Mouse (Mus musculus) lung, postnatal 25 days (tissue): ENCODE data around the gene Lsg1.

Source experiments
- DNase-seq: peaks from one replicate; pipeline ENCODE4 v3.0.0; 2022; ENCODE audit warnings: low spot score

Gene Lsg1

GRCm38 (mm10) chr16:30587494-30588327 is at the start of gene Lsg1:
Lsg1 (minus strand) TSS chr16:30587592.
- DNase-seq: peak; percentile 93

DNA sequence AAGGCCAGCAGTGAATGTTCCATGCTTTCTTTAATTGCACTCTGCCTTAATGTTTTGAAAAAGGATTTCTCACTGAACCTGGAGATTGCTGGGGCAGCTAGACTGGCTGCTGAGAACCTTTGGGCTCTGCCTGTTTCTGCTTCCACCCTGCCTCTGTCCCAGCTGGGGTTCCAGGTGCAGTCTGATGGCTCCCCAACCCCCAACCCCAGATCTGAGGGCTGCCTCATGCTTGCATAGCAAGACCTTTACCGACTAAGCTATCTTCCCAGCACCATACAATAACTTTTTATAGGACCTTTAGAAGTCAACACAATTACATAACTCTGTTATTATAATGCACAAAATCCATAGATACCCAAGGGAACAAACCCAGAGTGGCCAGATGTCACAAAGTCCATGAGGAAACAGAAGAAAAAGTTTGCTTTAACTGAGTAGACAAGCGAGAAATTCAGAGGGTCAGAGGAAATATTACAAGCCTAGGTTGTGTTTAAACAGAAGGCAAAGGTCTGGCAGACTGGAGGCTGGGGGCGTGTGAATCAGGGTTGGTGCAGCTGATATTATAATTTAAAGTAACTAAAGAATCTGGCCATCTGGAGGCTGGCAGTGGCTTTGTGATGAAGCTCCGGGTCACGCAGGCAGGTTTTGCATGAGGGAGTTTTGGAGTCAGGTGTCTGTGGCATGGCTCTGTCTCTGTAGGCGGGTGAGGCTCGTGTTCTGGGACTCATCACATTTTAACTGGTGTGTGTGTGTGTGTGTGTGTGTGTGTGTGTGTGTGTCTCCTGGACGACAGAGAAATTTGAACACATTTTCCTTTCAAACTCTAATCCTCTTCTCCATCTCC is 46.7 kb upstream of the Lsg1 start:
- DNase-seq: no peak

- DNase-seq: no peak
These were observed 42.1 kb upstream of the Lsg1 start for GRCm38 (mm10) chr16:30629509-30629908.

- DNase-seq: no peak
These were observed 41.0 kb upstream of the Lsg1 start for GRCm38 (mm10) chr16:30628401-30628800.

GRCm38 (mm10) chr16:30627586-30628337 is 40.4 kb upstream of the Lsg1 start:
- DNase-seq: no peak

DNA sequence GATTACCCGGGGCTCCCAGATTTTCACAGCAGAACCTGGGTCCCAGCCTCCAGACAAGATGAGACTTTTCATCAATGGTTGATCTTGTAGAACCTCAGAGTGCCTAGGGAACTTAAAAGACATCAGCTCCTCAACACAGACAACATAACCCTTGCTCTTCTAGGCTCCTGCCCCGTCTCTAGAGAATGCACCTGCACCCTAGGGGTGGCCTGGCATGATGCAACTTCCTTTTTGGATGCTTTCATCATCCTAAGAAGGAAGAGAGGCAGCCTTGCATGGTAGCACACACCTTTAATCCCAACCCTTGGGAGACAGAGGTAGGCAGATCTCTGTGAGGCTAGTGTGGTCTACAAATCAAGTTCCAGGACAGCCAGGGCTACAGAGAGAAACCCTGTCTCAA is 37.2 kb upstream of the Lsg1 start:
- no peak for DNase-seq

- no peak for DNase-seq
These were observed 36.3 kb upstream of the Lsg1 start for GRCm38 (mm10) chr16:30623645-30624044.

GRCm38 (mm10) chr16:30616281-30616680 is 28.9 kb upstream of the Lsg1 start:
- no peak for DNase-seq

DNA sequence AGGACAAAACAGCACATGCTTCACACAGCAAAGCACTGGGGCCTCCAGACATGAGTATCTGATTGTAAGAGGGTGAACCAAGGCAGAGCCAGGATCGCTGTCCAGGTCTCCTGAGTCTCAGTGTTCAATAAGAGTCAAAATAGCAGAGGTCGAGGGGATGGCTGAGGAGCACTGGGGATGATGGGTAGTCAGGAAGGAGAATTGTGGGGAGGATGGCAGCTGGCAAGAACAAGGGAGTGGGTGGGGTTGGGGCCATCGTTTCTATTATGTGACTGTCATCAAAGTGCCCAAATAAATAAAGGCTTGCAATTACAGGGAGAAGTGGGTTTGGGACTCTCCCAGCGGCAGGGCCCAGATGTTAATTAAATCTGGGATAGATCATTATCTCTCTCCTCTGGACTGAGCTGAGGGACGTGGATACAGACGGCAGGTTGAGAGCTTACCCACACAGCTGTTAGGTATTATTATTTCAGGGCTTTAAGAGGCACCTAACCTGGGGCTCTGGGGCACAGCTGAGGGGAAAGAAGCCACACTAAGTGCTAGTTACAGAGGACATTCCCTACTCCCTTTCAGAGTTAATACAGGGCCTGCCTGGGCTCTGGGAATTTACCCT is 27.4 kb upstream of the Lsg1 start:
- no peak for DNase-seq

GRCm38 (mm10) chr16:30614122-30614521 is 26.7 kb upstream of the Lsg1 start:
- DNase-seq: no peak

DNA sequence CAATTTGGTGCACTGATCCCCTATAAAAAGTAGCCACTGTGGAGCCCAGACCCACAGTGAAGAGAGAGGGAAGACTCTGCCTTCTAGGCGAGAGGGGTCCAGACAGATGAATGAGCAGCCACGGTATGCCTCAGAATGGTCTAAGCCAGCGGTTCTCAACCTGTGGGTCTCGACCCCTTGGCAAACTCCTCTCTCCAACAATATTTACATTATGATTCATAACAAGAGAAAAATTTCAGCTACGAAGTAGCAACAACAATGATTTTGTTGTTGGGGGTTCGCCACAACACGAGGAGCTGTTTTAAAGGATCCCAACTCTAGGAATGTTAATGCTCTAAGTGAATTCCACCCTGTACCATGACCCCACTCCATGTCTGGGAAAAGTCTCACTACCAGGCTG is 25.7 kb upstream of the Lsg1 start:
- DNase-seq: no peak

- no peak for DNase-seq
These were observed 23.9 kb upstream of the Lsg1 start for GRCm38 (mm10) chr16:30611331-30611730.

DNA sequence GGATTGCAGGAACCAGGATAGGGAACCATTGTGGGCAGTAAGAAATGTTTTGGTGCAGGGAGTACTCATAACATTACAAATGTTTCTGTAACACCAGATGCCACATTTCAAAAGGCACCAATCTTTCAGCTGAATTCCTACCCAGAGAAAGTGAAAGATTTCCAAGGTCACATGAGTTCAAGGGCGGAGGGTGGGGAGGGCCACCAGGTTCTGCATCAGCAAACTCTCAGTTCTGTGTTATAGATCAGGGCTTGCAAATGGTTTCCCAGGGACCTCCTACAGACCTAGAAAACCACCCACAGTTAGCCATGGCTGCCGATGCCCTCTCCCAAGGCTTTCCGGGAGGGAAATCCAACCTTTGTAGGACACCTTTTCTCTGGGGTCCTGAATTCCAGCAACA is 20.5 kb upstream of the Lsg1 start:
- no peak for DNase-seq

DNA sequence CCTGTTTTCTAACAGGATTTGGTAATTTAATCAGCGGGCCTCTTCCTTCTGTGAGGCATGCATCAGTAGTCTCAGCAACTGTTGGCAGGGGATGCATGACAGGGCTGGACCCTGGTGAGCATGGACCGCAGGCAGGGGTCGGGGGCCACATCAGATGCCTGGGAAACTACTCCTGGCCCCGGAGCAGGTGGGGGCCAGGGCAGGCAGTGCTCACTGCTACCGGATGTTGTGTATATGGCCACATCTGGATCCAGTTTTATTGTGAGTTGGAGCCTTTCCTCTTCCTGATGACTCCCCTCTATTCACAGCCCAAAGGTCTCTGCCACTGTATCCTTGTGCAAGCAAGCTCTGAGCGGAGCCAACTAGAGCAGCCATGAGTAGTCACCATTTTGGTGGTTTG is 18.1 kb upstream of the Lsg1 start:
- no peak for DNase-seq

- DNase-seq: no peak
These were observed 17.4 kb upstream of the Lsg1 start for GRCm38 (mm10) chr16:30604807-30605137.

DNA sequence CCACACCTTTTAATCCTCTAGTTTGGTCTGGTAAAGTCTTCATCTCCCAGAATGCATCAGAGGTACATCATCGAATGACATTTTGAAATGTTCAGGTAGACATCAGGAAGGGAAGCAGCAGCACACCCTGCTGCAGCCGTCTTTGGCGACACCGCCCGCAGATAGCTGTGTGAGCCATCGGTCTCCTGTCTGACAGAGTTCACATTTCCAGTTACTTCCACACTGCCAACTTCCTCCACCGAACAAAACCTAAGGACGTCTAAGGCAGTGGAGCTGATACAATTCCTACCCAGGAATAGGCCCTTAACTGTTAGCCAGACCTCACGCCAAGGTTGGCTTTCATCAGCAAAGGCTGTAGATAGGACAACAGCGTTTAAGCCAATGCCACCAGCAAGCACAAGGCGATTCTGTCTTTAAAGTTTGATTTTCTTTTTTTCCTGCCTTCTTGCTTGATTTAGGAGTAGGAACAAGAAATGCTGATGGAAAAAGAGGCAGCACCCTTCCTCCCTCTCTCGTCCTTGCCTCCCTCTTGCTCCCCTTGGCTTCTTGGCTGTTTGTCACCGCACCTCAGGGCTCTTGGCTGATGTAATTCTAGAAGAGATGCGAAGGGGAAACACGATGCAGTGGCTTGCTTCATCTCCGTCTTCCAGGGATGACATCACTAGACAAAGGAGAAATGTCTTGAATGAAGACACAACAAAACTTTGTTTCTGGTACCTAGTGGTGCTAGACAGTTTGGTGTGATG is 16.8 kb upstream of the Lsg1 start:
- DNase-seq: no peak

- peak; percentile 55 for DNase-seq
These were observed 16.1 kb upstream of the Lsg1 start for GRCm38 (mm10) chr16:30603531-30603842.

DNA sequence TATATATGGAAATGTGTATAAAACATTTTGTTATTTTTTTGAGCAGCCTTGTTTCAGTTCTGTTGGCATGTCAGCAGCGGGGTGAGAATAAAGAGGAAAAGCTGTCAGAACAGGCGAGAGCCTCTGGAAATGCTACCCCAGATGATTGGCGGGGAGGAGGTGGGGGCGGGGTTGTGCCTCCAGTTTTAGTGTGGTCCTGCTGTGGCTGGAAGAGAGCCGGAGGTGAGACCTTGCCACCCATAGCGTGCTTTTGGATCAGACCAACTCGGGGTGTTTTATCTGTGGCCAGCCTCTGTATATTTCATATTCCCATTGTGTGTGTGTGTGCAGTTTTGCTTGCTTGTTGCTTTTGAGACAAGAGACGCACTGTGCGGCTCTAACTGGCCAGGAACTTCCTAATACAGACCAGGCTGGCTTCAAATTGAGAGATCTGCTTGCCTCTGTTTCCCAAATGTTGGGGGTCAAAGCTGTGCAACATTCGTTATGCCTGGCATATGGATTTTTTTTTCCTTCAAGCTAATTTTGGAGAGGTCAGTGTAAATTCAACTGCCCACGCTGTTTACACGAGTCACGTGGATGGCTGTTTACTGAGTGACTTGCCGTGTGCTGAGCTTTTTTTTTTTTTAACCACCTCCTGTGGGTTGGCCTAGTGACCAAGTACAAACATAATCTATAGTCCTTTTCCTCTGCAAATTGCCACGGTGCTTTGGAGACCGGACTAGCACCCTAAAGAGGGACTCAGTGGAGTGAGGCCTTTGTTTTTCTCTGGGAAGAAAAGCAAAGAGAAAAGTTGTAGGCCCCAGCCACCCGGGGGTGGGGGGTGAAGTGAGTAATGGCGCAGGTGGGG is 15.5 kb upstream of the Lsg1 start:
- DNase-seq: no peak

DNA sequence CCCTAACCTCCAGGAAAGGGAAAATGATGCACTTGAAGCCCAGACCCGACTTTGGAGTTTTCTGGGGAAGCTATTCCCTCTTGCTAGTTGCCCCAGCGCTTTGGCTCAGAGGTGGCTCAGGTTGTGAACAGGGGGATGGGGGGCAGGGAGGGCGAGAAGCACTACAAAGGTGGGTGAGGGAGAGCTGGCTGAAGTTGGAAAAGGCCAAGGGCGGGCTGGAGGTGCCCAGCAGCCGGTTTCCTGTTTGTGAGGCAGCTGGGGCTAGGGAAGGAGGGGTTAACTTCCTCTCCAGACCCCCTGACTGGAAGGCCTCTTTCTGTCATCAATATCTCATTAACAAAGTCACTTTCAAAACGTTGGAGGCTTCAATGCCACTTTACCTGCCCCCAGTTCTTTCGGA is 14.6 kb upstream of the Lsg1 start:
- DNase-seq: no peak

- DNase-seq: peak; percentile 76
These were observed 13.8 kb upstream of the Lsg1 start for GRCm38 (mm10) chr16:30601046-30601832.
